Mouse (Mus musculus) liver, embryonic 11.5 days (tissue): ENCODE measurements around the gene Cers1. TPM values are rescaled to one million over a fixed set of nuclear protein-coding genes. Genes with fewer than 3 reads are reported as not detected.

ENCODE experiments used
- ATAC-seq: fragments of 200-750 bp; cut with Nextera tagmentation; replicated peaks from 2 replicates; pipeline ENCODE4 v1.8.0; 2017; ENCODE audit warnings: moderate number of reproducible peaks, mild to moderate bottlenecking, moderate TSS enrichment, moderate library complexity; ENCODE audit not compliant: low FRiP score
- DNase-seq: peaks from one replicate; pipeline ENCODE4 v3.0.0-alpha.2; 2017; ENCODE audit warnings: low spot score
- H3K27ac ChIP-seq: fragments of 300-500 bp; sonication (generic); 2 replicates; pipeline ENCODE4 v1.5.1; 2014; ENCODE audit warnings: mild to moderate bottlenecking, low read depth, low read length, control low read depth
- H3K27me3 ChIP-seq: fragments of 300-500 bp; sonication (generic); replicated peaks from 2 replicates; pipeline ENCODE4 v1.6.1; 2014; ENCODE audit warnings: low read length, mixed read lengths; ENCODE audit not compliant: control insufficient read depth, insufficient read depth
- H3K36me3 ChIP-seq: fragments of 300-500 bp; sonication (generic); 2 replicates; pipeline ENCODE4 v1.6.1; 2014; ENCODE audit warnings: mild to moderate bottlenecking, low read length, moderate library complexity, mixed read lengths; ENCODE audit not compliant: control insufficient read depth, insufficient read depth
- H3K4me1 ChIP-seq: fragments of 300-500 bp; sonication (generic); replicated peaks from 2 replicates; pipeline ENCODE4 v1.6.1; 2014; ENCODE audit warnings: low read length, mixed read lengths; ENCODE audit not compliant: control insufficient read depth, insufficient read depth
- H3K4me2 ChIP-seq: fragments of 300-500 bp; sonication (generic); 2 replicates; pipeline ENCODE4 v1.6.1; 2014; ENCODE audit warnings: mild to moderate bottlenecking, control low read depth, moderate library complexity
- H3K4me3 ChIP-seq: fragments of 300-500 bp; sonication (generic); 2 replicates; pipeline ENCODE4 v1.5.1; 2014; ENCODE audit warnings: low read depth, low read length, control low read depth
- H3K9ac ChIP-seq: fragments of 300-500 bp; sonication (generic); 2 replicates; pipeline ENCODE4 v1.6.1; 2014; ENCODE audit warnings: low read depth, low read length, control low read depth
- H3K9me3 ChIP-seq: fragments of 300-500 bp; sonication (generic); 2 replicates; pipeline ENCODE4 v1.6.1; 2016; ENCODE audit warnings: low read length, inconsistent platforms, mixed read lengths; ENCODE audit not compliant: control insufficient read depth
- WGBS: fragments of 180-500 bp; shearing (Covaris S2); extraction: QIAGEN DNeasy Blood & Tissue Kit; methylation state at CpG from one replicate; pipeline ENCODE4 v1.1.7; 2014; 5-methylcytosine and 5-hydroxymethylcytosine counted together
- polyA plus RNA-seq: library from polyadenylated mRNA; unstranded; fragments of >200 nt; fragmentation: Nextera tagmentation; extraction: Ambion mirVana; gene quantifications from 2 replicates; pipeline ENCODE4 v1.2.1, GENCODE M21; 2014

Cers1 gene
- 1.1 and 1.2 TPM in 2 replicates for polyA plus RNA-seq

DNA sequence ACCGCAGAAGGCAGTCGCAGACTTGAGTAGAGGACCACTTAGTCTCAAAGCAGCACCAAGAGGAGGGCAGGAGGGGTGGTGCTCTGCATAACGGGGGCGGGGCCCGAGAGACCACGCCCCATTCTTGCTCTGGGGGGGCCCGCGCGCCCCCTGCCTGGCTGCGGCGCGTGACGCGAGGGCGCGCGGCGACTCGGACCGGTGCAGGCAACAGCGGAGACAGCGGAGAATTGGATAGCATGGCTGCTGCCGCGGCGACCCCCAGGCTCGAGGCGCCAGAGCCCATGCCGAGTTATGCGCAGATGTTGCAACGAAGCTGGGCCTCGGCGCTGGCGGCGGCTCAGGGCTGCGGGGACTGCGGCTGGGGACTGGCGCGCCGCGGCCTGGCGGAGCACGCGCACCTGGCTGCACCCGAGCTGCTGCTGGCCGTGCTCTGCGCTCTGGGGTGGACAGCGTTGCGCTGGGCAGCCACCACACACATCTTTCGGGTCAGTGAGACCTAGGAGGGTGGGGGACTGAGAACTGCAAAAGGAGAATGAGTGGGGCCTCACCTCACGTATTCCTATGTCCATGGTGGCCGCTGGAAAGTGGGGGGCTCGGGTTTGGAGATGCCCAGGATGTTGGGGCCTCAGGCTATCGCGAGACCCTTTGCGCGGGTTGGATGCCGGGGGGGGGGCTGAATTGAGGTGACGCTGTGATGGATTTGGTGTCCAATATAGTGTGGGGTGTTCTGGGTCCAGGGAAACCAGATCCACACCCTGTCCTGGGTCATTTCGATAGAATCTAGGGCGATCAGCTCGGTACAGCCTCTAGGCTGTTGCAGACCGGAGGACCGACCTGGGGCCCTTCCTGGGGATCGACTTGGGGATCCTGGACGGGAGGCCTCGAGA is at the start of gene Cers1:
Gene Cers1 (plus strand): TSS at position 152 of the 887 bp plus-strand sequence.
- DNase-seq = peak; percentile 70
- Histone ChIP-seq H3K27me3 (peaks cover 16% of the 10 kb centered on the region), H3K4me3 (peak within 1 kb of the TSS; percentile 62), H3K4me1 (peaks cover 18% of the 10 kb centered on the region), H3K9me3 (no peaks in the 10 kb centered on the region), H3K27ac (no peak within 1 kb of the TSS), H3K36me3 (peaks cover 18% of the 10 kb centered on the region), H3K4me2 (peak within 1 kb of the TSS; percentile 92), H3K9ac (peak within 1 kb of the TSS; percentile 60)
- ATAC-seq = peak; percentile 70
- WGBS = 4% methylated on average over 66 of the region's 66 CpGs

DNA sequence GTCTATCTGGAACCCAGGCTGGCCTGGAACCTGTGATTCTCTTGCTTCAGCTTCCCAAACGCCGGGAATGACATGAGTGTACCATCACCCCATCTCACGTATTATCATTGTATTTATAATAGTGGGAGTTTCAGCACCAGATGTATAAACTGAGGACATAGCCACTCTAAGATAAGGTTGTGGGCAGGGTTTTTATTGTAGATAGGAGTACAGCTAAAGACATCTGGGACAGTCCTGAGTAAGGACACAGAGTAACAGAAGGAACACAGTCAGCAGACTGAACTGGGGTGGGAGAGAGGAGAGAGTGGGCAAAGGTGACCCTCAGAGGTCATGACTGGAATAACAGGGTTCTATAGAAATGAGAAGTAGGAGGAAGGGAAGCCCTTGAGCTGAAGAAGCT is 47.9 kb upstream of the Cers1 start:
- Histone ChIP-seq H3K4me3 (no peak overlapping the region), H3K4me2 (no peak overlapping the region), H3K27me3 (no peaks in the 10 kb centered on the region), H3K9ac (no peak overlapping the region), H3K36me3 (peaks cover 16% of the 10 kb centered on the region), H3K27ac (no peak overlapping the region), H3K9me3 (no peaks in the 10 kb centered on the region), H3K4me1 (peaks cover 26% of the 10 kb centered on the region)
- 53% methylated on average over 3 of the region's 3 CpGs for WGBS
- DNase-seq (no peak), ATAC-seq (peak; percentile 58; the same call in 1 of the 2 replicates)

DNA sequence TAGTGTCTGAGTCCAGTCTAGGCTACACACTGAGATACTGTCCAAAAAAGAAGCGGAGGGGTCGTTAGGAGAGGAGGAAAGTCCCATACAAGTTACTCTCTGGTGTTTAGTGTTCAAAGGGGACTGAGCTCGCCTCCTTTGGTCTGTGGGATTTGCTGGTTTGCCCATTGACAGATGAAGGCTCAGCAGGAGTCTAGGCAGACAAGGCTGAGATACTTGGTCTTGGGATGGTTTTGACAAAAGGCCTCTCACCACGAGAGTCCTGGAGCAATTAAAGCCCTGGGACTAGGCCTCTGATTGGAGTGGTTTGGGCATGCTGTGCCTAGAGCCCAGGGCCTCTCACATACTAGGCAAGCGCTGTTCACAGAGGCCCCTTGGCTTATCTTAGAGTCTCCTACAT is 47.3 kb upstream of the Cers1 start:
- H3K9me3 ChIP-seq = no peaks in the 10 kb centered on the region
- 67% methylated on average over 5 of the region's 5 CpGs for WGBS
- no peak overlapping the region for H3K9ac ChIP-seq
- H3K36me3 ChIP-seq = peaks cover 11% of the 10 kb centered on the region; the same call in 1 of the 2 replicates
- 0 out of 2 replicates have a peak, but pooled peaks have one; percentile 32 for ATAC-seq
- peaks cover 32% of the 10 kb centered on the region for H3K4me1 ChIP-seq
- H3K27ac ChIP-seq = no peak overlapping the region
- H3K4me3 ChIP-seq = no peak overlapping the region
- no peak for DNase-seq
- H3K27me3 ChIP-seq = no peaks in the 10 kb centered on the region
- H3K4me2 ChIP-seq = no peak overlapping the region

DNA sequence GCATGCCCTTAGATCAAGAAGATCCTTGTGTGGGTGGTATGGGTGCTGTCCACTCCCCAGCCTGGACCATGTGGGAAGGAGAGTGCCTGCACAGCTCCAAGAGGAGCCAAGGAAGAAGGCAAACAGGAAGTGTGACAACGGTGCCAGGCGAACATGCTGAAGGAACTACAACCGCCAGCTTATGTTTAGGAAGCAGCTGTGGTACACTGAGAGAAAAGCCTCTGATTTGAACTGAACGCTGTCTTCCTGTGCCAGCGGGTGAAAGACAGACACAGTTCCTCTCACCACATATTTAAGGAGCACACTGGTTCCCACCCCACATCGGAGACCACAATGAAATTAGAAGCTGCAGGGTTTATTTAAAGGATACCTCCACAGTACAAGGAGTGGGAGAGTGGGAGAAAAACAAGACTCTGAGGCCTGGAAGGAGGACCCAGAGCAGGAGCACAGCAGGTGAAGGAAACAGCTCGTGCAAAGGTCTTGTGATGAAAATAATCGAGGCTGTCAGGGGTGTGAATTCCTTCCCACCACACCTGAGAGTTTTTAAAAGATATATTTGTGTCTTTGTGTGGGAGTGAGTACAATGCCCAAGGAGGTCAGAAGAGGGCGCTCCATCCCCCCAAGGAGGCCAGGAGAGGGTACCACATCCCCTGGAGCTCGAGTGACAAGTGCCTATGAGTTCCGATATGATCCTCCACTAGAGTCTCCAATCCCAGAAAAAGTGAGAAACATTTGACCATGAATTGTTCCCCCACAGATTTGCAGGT is 46.6 kb upstream of the Cers1 start:
- Histone ChIP-seq H3K9me3 (no peaks in the 10 kb centered on the region), H3K36me3 (peaks cover 7% of the 10 kb centered on the region; the same call in 1 of the 2 replicates), H3K27ac (no peak overlapping the region), H3K9ac (no peak overlapping the region), H3K4me3 (no peak overlapping the region), H3K4me2 (no peak overlapping the region), H3K27me3 (no peaks in the 10 kb centered on the region), H3K4me1 (peaks cover 32% of the 10 kb centered on the region)
- DNase-seq (no peak), ATAC-seq (no peak)
- 41% methylated on average over 11 of the region's 11 CpGs for WGBS

DNA sequence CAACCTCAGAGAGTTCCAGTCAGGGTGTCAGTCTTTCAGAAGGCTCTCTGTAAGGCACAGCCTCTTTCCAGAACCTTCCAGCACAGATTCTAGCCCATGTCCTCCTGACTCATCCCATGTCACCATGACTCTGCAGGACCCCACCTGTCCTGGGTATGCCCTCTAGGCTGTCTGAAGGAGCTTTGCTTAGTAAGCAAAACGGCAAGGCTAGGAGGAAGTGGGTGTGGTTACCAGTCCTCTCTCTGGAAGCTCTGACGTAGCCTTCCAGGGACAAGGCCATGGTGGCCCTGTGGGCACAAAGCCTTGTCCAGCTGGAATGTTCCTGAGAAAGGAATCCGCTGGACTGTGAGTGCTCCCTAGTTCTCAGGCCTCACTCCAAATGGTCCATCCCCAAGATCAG is 42.6 kb upstream of the Cers1 start:
- Histone ChIP-seq H3K4me2 (no peak overlapping the region), H3K4me1 (peaks cover 38% of the 10 kb centered on the region), H3K9ac (no peak overlapping the region), H3K27me3 (no peaks in the 10 kb centered on the region), H3K9me3 (no peaks in the 10 kb centered on the region), H3K4me3 (no peak overlapping the region), H3K27ac (no peak overlapping the region), H3K36me3 (no peaks in the 10 kb centered on the region)
- 47% methylated on average over 3 of the region's 3 CpGs for WGBS
- ATAC-seq (peak; percentile 58), DNase-seq (no peak)

DNA sequence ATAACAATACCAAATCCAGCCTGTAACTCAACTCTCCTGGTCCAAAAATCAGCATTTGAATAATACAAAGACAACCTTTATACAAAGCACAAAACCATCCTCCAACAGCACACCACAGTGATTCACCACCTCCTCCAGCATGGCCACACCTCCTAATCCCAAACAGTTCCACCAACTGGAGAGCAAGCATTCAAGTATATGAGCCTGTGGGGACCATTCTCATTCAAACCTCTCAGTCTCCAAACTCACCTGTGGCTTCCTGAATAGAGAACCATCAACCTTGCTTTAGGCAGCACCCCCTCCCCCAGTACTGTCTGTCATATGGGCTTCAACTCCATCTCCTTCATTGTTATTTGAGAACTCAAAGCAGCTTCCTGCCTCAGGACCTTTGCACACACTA is 41.2 kb upstream of the Cers1 start:
- H3K9me3 ChIP-seq = no peaks in the 10 kb centered on the region
- H3K4me3 ChIP-seq = no peak overlapping the region
- no peak overlapping the region for H3K4me2 ChIP-seq
- ATAC-seq (no peak), DNase-seq (no peak)
- H3K36me3 ChIP-seq = no peaks in the 10 kb centered on the region
- H3K9ac ChIP-seq = no peak overlapping the region
- H3K27ac ChIP-seq = no peak overlapping the region
- peaks cover 42% of the 10 kb centered on the region for H3K4me1 ChIP-seq
- no peaks in the 10 kb centered on the region for H3K27me3 ChIP-seq

DNA sequence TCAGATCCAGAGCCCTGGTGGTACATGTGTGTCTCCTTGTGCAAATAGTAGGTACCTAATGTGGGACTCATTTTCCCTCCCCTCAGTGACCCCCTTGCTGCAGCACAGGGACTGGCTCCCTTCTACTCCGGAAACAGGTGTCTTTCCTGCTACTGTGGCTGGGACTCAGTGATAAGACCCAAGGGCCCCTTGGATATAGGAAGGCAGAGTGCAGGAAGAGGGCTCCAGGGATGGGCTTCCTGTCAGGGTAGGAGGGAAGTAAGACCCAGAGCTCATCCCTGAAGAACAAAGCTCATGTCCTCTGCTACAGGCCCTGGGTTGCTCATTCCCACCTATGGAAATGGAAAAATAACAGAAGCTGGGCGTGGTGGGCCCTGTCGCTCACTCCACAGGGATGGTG is 39.1 kb upstream of the Cers1 start:
- Histone ChIP-seq H3K27me3 (no peaks in the 10 kb centered on the region), H3K27ac (peak overlapping the region; percentile 69), H3K9ac (peak overlapping the region; percentile 43; the same call in 1 of the 2 replicates), H3K9me3 (no peaks in the 10 kb centered on the region), H3K4me1 (peaks cover 56% of the 10 kb centered on the region), H3K4me2 (peak overlapping the region; percentile 35; the same call in 1 of the 2 replicates), H3K36me3 (no peaks in the 10 kb centered on the region), H3K4me3 (no peak overlapping the region)
- DNase-seq (peak; percentile 46), ATAC-seq (peak; percentile 78)
- 37% methylated on average over 3 of the region's 3 CpGs for WGBS

DNA sequence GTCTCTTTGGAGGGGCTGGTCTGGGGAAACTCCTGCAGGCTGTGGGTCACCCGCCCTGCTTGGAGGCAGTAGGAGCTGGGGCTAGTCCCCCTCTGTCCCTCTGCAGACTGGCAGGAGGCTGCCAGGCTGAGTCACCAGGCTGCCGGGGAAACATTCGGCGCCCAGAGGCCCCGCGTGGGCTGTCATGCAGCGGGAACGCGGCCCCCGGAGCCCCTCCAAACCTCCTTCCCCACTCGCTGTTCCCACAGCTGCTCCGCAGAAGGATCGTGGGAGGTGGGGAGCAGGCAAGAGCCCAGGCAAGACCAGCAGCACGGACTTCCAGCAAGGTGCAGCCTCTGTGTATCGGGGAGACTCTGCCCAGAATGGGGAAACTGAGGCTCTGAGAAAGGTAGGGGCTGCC is 37.4 kb upstream of the Cers1 start:
- Histone ChIP-seq H3K4me1 (peaks cover 46% of the 10 kb centered on the region), H3K27me3 (no peaks in the 10 kb centered on the region), H3K4me3 (peak overlapping the region; percentile 31), H3K9ac (peak overlapping the region; percentile 56), H3K36me3 (no peaks in the 10 kb centered on the region), H3K27ac (no peak overlapping the region), H3K4me2 (peak overlapping the region; percentile 43), H3K9me3 (no peaks in the 10 kb centered on the region)
- DNase-seq = no peak
- 51% methylated on average over 15 of the region's 15 CpGs for WGBS
- no peak for ATAC-seq
